Mouse (Mus musculus): Measurements from ENCODE around the gene H2-Q4.
"Not testable (repeated sequence)": the region's sequence is repeated elsewhere in the genome, so short reads cannot be mapped to it uniquely, and the experiment has no call there.

H2-Q4 gene

GRCm38 (mm10) chr17:35420206-35420810, 40.9 kb downstream of the H2-Q4 start:
- not testable (repeated sequence) for DNase-seq (ENCODE audit: low read depth, low spot score)

- DNase-seq (ENCODE audit: low read depth, low spot score), result not testable (repeated sequence)
Measured at GRCm38 (mm10) chr17:35421331-35421730, 41.9 kb downstream of the H2-Q4 start.

GRCm38 (mm10) chr17:35422360-35422759, 42.9 kb downstream of the H2-Q4 start:
- DNase-seq (ENCODE audit: low read depth, low spot score), result not testable (repeated sequence)

GRCm38 (mm10) chr17:35423131-35423810, 43.9 kb downstream of the H2-Q4 start:
- not testable (repeated sequence) for DNase-seq (ENCODE audit: low read depth, low spot score)

GRCm38 (mm10) chr17:35424106-35424505, 44.7 kb downstream of the H2-Q4 start:
- DNase-seq (ENCODE audit: low read depth, low spot score), result not testable (repeated sequence)

GRCm38 (mm10) chr17:35424624-35425416, 45.4 kb downstream of the H2-Q4 start, which contains the start of gene H2-Q6:
H2-Q6 (plus strand) TSS chr17:35424850.
- DNase-seq (ENCODE audit: low read depth, low spot score), result peak; percentile 39

GRCm38 (mm10) chr17:35425474-35425873, 46.1 kb downstream of the H2-Q4 start:
- DNase-seq (ENCODE audit: low read depth, low spot score), result not testable (repeated sequence)

- not testable (repeated sequence) for DNase-seq (ENCODE audit: low read depth, low spot score)
Measured at GRCm38 (mm10) chr17:35428883-35429282, 49.5 kb downstream of the H2-Q4 start.

- not testable (repeated sequence) for DNase-seq (ENCODE audit: low read depth, low spot score)
Measured at GRCm38 (mm10) chr17:35430671-35431070, 51.3 kb downstream of the H2-Q4 start.

GRCm38 (mm10) chr17:35432167-35432566, 52.8 kb downstream of the H2-Q4 start:
- DNase-seq (ENCODE audit: low read depth, low spot score), result not testable (repeated sequence)

- not testable (repeated sequence) for DNase-seq (ENCODE audit: low read depth, low spot score)
Measured at GRCm38 (mm10) chr17:35434836-35435235, 55.4 kb downstream of the H2-Q4 start.

Data from forelimb bud, embryonic 11.5 days (tissue).